Mouse (Mus musculus) adrenal gland, adult 18-20 months (tissue): ENCODE data around the gene Itm2b. TPM values are rescaled to one million over a fixed set of nuclear protein-coding genes. Genes with fewer than 3 reads are reported as not detected.

Experiments
- DNase-seq, 2 experiments: peaks; one replicate each; pipeline ENCODE4 v3.0.0; 2021 to 2022; ENCODE audit warnings: low spot score in 2 of 2
- total RNA-seq, 2 experiments: library from RNA; stranded (reverse); gene quantifications; 1 replicate in 1 of 2; 2 replicates in 1 of 2; pipeline ENCODE4 v1.2.3; 2021

The Itm2b gene
- total RNA-seq, 2 experiments from 2014 or later, result 1,124 to 1,128 TPM

- DNase-seq, result peak; percentile 83 to 85
Observed at GRCm38 (mm10) chr14:73325456-73326381, 59.4 kb downstream of the Itm2b start, which contains the start of gene Rb1. Rb1 (minus strand) TSS chr14:73325822.

DNA sequence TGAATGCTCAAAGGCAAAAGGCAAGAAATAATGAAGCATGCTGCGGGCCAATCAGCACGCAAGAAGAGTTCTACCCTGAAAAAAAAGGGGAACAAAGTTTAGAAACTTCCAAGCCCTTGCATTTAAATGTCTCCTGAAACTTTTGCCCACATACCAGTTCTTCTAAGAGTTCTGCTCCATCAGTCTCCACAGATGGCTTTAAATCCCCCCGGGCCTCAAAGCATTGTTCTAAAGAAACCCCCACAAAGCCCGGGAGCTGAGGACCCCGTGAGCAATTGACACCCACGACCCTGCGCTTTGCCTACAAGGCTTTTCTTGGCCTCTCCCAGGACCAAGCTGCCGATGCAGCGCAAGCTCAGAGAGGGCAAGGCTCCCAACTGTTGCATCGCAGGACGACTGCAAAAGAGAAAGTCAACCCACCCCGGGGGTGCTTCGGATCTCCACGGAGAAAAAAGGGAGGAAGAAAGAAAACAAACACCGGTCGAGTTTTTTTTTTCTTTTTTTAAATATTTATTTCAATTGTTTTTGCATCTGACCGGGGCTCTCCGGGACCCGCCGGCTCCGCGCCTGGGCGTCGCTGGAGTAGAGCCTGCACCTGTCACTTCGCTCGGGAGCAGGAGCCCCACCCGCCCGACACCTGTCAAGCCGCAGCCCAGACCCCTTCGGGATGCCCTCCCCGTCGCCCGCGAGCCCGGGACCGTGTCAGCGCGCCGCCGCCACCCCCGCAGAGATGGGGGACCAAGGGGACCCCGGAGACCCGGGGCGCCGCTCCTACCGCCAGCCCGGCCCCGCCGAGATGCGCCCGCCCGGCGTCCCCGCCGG lies 60.2 kb downstream of the Itm2b start:
- DNase-seq, result peak; percentile 41 to 49

- DNase-seq, result no peak
Observed at GRCm38 (mm10) chr14:73323965-73324364, 61.1 kb downstream of the Itm2b start.

DNA sequence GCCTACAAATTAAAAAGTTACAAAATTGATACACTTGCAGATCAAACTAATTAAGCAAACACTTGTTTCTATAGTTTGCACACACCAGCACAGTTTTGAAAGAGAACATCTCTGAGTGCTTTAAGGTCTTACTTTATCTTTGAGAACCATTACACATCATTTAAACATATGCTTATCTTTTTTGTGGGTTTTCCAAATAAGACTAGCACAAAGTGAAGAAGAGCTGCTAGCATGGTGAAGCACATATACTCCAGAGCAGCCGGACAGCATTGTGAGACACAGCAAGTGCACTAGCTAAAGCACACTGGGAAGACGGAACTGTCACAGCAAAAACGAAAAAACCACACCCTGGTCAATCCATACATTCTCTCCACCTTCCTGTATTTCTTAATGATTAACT lies 62.9 kb downstream of the Itm2b start:
- DNase-seq, result no peak

DNA sequence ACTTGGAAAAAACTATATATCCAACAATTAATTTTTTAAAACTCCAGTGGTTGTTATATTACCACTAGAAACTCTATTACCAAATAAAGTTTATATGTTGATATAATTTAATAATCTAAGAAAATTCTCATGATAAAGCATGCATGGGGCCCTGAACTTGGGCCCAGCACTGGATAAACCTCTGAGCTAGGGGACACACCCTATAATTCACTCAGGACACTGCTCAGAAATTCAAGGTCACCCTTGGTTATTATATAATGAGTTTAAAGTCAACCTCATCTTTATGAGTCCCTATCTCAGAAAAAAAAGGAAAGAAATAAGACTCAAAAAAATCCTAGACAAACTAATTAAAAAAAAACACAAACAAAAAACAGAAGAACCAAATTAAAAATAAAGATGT lies 68.2 kb downstream of the Itm2b start:
- no peak for DNase-seq

GRCm38 (mm10) chr14:73313864-73314263 lies 71.2 kb downstream of the Itm2b start:
- no peak for DNase-seq

DNA sequence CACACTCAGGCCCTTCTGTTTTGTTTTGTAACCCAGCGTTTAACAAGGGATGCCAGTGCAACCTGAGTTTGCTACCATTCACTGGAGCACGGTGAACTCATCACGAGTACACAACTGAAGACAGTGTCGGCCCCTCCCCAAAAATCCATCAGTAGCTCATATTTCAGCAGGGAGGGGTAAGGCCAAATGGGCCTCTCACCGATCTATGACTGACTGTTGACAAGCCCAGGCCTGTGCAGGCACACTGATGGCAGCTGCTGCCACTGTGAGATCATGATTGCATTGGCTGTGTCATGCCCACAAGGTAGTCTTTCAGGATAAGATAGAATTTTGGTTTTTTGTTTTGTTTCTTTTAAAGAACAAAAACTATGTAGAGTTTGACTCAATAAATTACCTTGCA lies 71.7 kb downstream of the Itm2b start:
- DNase-seq, result no peak

GRCm38 (mm10) chr14:73312909-73313308 lies 72.2 kb downstream of the Itm2b start:
- DNase-seq, result no peak

Other genes starting within 250 kb of the Itm2b start
- 1 to 10 TPM; 3.4 to 4.0 TPM for gene Lpar6, start 147.4 kb downstream of the Itm2b start, total RNA-seq
- 10 to 100 TPM; 19.0 to 31.7 TPM for gene Rb1, start 59.5 kb downstream of the Itm2b start, total RNA-seq
- 10 to 100 TPM; 22.0 to 22.8 TPM for gene Med4, start 124.7 kb upstream of the Itm2b start, total RNA-seq
- gene Sucla2, start 140.0 kb upstream of the Itm2b start, total RNA-seq, result 100 to 1,000 TPM; 316 to 519 TPM
- 1 to 10 TPM; 7.0 to 7.4 TPM for gene Nudt15, start 163.0 kb upstream of the Itm2b start, total RNA-seq